Mouse (Mus musculus) MEL (cell line): Measurements from ENCODE around the gene Cacna2d4. TPM values are rescaled to one million over a fixed set of nuclear protein-coding genes. Genes with fewer than 3 reads are reported as not detected.

Experiments used
- DNase-seq: peaks from one replicate; pipeline ENCODE4 v3.0.0; 2011; ENCODE audit warnings: low read depth, low spot score
- H3K27ac ChIP-seq: 2 replicates; pipeline ENCODE4 v1.5.1; 2012; ENCODE audit warnings: low read depth, mild to moderate bottlenecking, control low read depth, low read length, moderate library complexity; ENCODE audit not compliant: control insufficient read depth
- H3K27me3 ChIP-seq, 2 experiments: fragments of 150-350 bp in 1 of 2; sonication (generic) in 1 of 2; 2 replicates each; pipeline ENCODE4 v1.6.1; 2012; ENCODE audit warnings: low read length in 2 of 2, mild to moderate bottlenecking in 2 of 2, improper control_type of control experiment in 1 of 2, moderate library complexity in 1 of 2; ENCODE audit not compliant: insufficient read depth in 2 of 2, control insufficient read depth in 1 of 2
- H3K36me3 ChIP-seq, 2 experiments: 2 replicates each; pipeline ENCODE4 v1.6.1; 2012 to 2014; ENCODE audit warnings: low read length in 2 of 2, improper control_type of control experiment in 1 of 2, inconsistent platforms in 1 of 2, mild to moderate bottlenecking in 1 of 2; ENCODE audit not compliant: insufficient read depth in 2 of 2, control insufficient read depth in 1 of 2
- H3K4me1 ChIP-seq, 2 experiments: fragments of 150-350 bp in 1 of 2; sonication (generic) in 1 of 2; 2 replicates each; pipeline ENCODE4 v1.6.1; 2012; ENCODE audit warnings: low read length in 2 of 2, improper control_type of control experiment in 1 of 2, mild to moderate bottlenecking in 1 of 2; ENCODE audit not compliant: insufficient read depth in 2 of 2, control insufficient read depth in 1 of 2
- H3K4me3 ChIP-seq, 2 experiments: fragments of 150-350 bp in 1 of 2; sonication (generic) in 1 of 2; 2 replicates each; pipeline ENCODE4 v1.5.1; 2012; ENCODE audit warnings: low read depth in 2 of 2, low read length in 2 of 2, mild to moderate bottlenecking in 2 of 2, moderate library complexity in 2 of 2, control low read depth in 1 of 2, improper control_type of control experiment in 1 of 2; ENCODE audit not compliant: control insufficient read depth in 1 of 2, insufficient read depth in 1 of 2
- H3K79me2 ChIP-seq: 2 replicates; pipeline ENCODE4 v1.6.1; 2012; ENCODE audit warnings: mild to moderate bottlenecking, low read length, moderate library complexity; ENCODE audit not compliant: control insufficient read depth, poor library complexity, insufficient read depth
- H3K9ac ChIP-seq: 2 replicates; pipeline ENCODE4 v1.6.1; 2012; ENCODE audit warnings: low read depth, mild to moderate bottlenecking, control low read depth, low read length, moderate library complexity; ENCODE audit not compliant: control insufficient read depth, poor library complexity, severe bottlenecking
- H3K9me3 ChIP-seq: fragments of 150-350 bp; sonication (generic); replicated peaks from 2 replicates; pipeline ENCODE4 v1.6.1; 2012; ENCODE audit warnings: mild to moderate bottlenecking, low read length, improper control_type of control experiment, moderate library complexity; ENCODE audit not compliant: insufficient read depth
- BHLHE40 ChIP-seq: IDR thresholded peaks from 2 replicates; pipeline ENCODE4 v1.6.1; 2012; ENCODE audit warnings: low read depth, mild to moderate bottlenecking, inconsistent platforms, low read length, improper control_type of control experiment, borderline replicate concordance
- CHD2 ChIP-seq: IDR thresholded peaks from 2 replicates; pipeline ENCODE4 v1.6.1; 2011; ENCODE audit warnings: low read length, improper control_type of control experiment
- CTCF ChIP-seq, 3 experiments: IDR thresholded peaks in 2 of 3; conservative IDR thresholded peaks in 1 of 3; 2 replicates each; pipeline ENCODE4 v1.5.1; 2011 to 2012; ENCODE audit warnings: low read length in 3 of 3, low read depth in 2 of 3, mild to moderate bottlenecking in 2 of 3, improper control_type of control experiment in 1 of 3, inconsistent platforms in 1 of 3, mixed read lengths in 1 of 3, moderate library complexity in 1 of 3; ENCODE audit not compliant: control insufficient read depth in 1 of 3, insufficient read depth in 1 of 3, poor library complexity in 1 of 3, severe bottlenecking in 1 of 3
- ELF1 ChIP-seq: IDR thresholded peaks from 2 replicates; pipeline ENCODE4 v1.6.1; 2014; ENCODE audit warnings: low read depth, mild to moderate bottlenecking, inconsistent platforms, low read length, improper control_type of control experiment, moderate library complexity
- EP300 ChIP-seq, 2 experiments: IDR thresholded peaks; 2 replicates each; pipeline ENCODE4 v1.6.1; 2011; ENCODE audit warnings: improper control_type of control experiment in 2 of 2, low read length in 2 of 2, low read depth in 1 of 2, mild to moderate bottlenecking in 1 of 2
- GABPA ChIP-seq: IDR thresholded peaks from 2 replicates; pipeline ENCODE4 v1.6.1; 2012; ENCODE audit warnings: low read depth, mild to moderate bottlenecking, inconsistent platforms, low read length, improper control_type of control experiment, moderate library complexity
- GATA1 ChIP-seq: IDR thresholded peaks from 2 replicates; pipeline ENCODE4 v1.6.1; 2011; ENCODE audit warnings: low read depth, low read length, improper control_type of control experiment
- JUND ChIP-seq: IDR thresholded peaks from 2 replicates; pipeline ENCODE4 v1.6.1; 2011; ENCODE audit warnings: low read depth, mild to moderate bottlenecking, improper control_type of control experiment, low read length
- KAT2A ChIP-seq: conservative IDR thresholded peaks from 2 replicates; pipeline ENCODE4 v1.6.1; 2012; ENCODE audit warnings: low read depth, low read length, improper control_type of control experiment, inconsistent platforms
- MAFK ChIP-seq: IDR thresholded peaks from 2 replicates; pipeline ENCODE4 v1.6.1; 2011; ENCODE audit warnings: low read depth, mild to moderate bottlenecking, low read length, improper control_type of control experiment, borderline replicate concordance
- MAX ChIP-seq: IDR thresholded peaks from 2 replicates; pipeline ENCODE4 v1.6.1; 2011; ENCODE audit warnings: low read length, improper control_type of control experiment
- MAZ ChIP-seq: IDR thresholded peaks from 2 replicates; pipeline ENCODE4 v1.6.1; 2012; ENCODE audit warnings: low read depth, mild to moderate bottlenecking, inconsistent platforms, low read length, improper control_type of control experiment
- MXI1 ChIP-seq: IDR thresholded peaks from 2 replicates; pipeline ENCODE4 v1.6.1; 2011; ENCODE audit warnings: mild to moderate bottlenecking, low read depth, low read length, improper control_type of control experiment
- NELFE ChIP-seq: IDR thresholded peaks from 2 replicates; pipeline ENCODE4 v1.6.1; 2011; ENCODE audit warnings: low read depth, low read length, improper control_type of control experiment
- NRF1 ChIP-seq: IDR thresholded peaks from 2 replicates; pipeline ENCODE4 v1.6.1; 2014; ENCODE audit warnings: low read depth, mild to moderate bottlenecking, inconsistent platforms, low read length, improper control_type of control experiment, moderate library complexity; ENCODE audit not compliant: poor library complexity, insufficient read depth, severe bottlenecking
- POLR2AphosphoS2 ChIP-seq: IDR thresholded peaks from 2 replicates; pipeline ENCODE4 v1.6.1; 2011; ENCODE audit warnings: low read length, improper control_type of control experiment
- POLR2AphosphoS5 ChIP-seq: IDR thresholded peaks from 2 replicates; pipeline ENCODE4 v1.6.1; 2012; ENCODE audit warnings: low read depth, borderline replicate concordance, mild to moderate bottlenecking, inconsistent platforms, low read length, moderate library complexity, mixed read lengths
- RAD21 ChIP-seq: IDR thresholded peaks from 2 replicates; pipeline ENCODE4 v1.6.1; 2011; ENCODE audit warnings: mild to moderate bottlenecking, low read depth, low read length, improper control_type of control experiment
- RCOR1 ChIP-seq: IDR thresholded peaks from 2 replicates; pipeline ENCODE4 v1.6.1; 2012; ENCODE audit warnings: low read depth, mild to moderate bottlenecking, inconsistent platforms, low read length, improper control_type of control experiment
- TAL1 ChIP-seq: IDR thresholded peaks from 2 replicates; pipeline ENCODE4 v1.6.1; 2012; ENCODE audit warnings: mild to moderate bottlenecking, inconsistent platforms, low read length, moderate library complexity, mixed read lengths
- TBP ChIP-seq: IDR thresholded peaks from 2 replicates; pipeline ENCODE4 v1.8.0; 2011; ENCODE audit warnings: low read depth, low read length, improper control_type of control experiment
- TCF12 ChIP-seq: IDR thresholded peaks from 2 replicates; pipeline ENCODE4 v1.6.1; 2014; ENCODE audit warnings: low read depth, mild to moderate bottlenecking, inconsistent platforms, low read length, improper control_type of control experiment, moderate library complexity
- UBTF ChIP-seq: IDR thresholded peaks from 2 replicates; pipeline ENCODE4 v1.6.1; 2012; ENCODE audit warnings: low read depth, mild to moderate bottlenecking, inconsistent platforms, low read length, improper control_type of control experiment, moderate library complexity, borderline replicate concordance; ENCODE audit not compliant: insufficient read depth
- ZC3H11A ChIP-seq: IDR thresholded peaks from 2 replicates; pipeline ENCODE4 v1.6.1; 2012; ENCODE audit warnings: low read depth, mild to moderate bottlenecking, inconsistent platforms, low read length, improper control_type of control experiment
- ZKSCAN1 ChIP-seq: IDR thresholded peaks from 2 replicates; pipeline ENCODE4 v1.6.1; 2012; ENCODE audit warnings: low read depth, mild to moderate bottlenecking, inconsistent platforms, low read length, improper control_type of control experiment, moderate library complexity
- ZMIZ1 ChIP-seq: IDR thresholded peaks from 2 replicates; pipeline ENCODE4 v1.6.1; 2012; ENCODE audit warnings: low read depth, mild to moderate bottlenecking, inconsistent platforms, low read length, improper control_type of control experiment, moderate library complexity
- ZNF384 ChIP-seq: IDR thresholded peaks from 2 replicates; pipeline ENCODE4 v1.6.1; 2012; ENCODE audit warnings: low read depth, mild to moderate bottlenecking, inconsistent platforms, low read length, improper control_type of control experiment
- polyA plus RNA-seq, 2 experiments: library from polyadenylated mRNA; stranded (reverse) in 1 of 2; unstranded in 1 of 2; fragments of >175 nt in 1 of 2; fragments of >200 nt in 1 of 2; gene quantifications; 2 replicates each; pipeline versions ENCODE4 v1.2.1 to v1.2.4; 2012; ENCODE audit warnings: low replicate concordance in 2 of 2, low read depth in 1 of 2; ENCODE audit not compliant: insufficient read length in 2 of 2, insufficient read depth in 1 of 2, missing spikeins in 1 of 2
- total RNA-seq: library from RNA; depleted of rRNA; stranded (reverse); fragments of 300-350 nt; gene quantifications from 2 replicates; pipeline ENCODE4 v1.2.3, GENCODE M21; 2012

The Cacna2d4 gene
- total and polyA plus RNA-seq, 3 experiments: 0.69 to 1.1 TPM; not detected in 1

DNA sequence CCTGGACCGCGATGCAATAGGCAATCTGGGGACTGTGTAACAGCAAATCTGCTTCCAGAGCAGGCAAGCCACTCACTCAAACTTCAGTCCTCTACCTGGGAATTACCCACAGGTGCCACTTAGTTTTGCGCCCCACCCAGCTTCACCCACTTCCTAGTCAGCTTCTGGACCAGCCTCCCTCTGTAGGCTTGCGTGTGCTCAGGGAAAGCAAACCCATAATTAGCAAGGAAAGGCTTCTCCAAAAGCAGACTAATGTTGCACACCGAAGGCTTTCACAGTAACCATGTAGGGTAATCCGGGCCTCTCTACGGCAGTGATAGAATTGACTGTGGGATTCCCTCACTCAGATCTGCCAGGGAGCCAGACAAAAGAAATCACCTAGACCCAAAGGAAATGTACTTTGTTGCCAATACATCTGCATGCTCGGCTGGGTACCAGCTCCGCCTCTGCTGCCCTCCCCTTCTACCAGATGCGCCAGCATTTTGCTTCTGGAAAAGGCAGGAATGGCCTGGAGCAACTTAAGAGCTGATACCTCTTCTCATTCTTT lies 71.6 kb downstream of the Cacna2d4 start:
- H3K9me3 ChIP-seq: no peaks in the 10 kb centered on the region
- H3K27me3 ChIP-seq: peaks cover 0 to 4% of the 10 kb centered on the region in 2 experiments; a peak in 2 of 4 replicates
- no peak overlapping the region for H3K4me3 ChIP-seq
- TF ChIP-seq RCOR1 (no peak), ZNF384 (no peak), UBTF (no peak), GABPA (no peak), ELF1 (no peak), MAFK (no peak), GATA1 (no peak)
- no peak overlapping the region for H3K27ac ChIP-seq
- H3K79me2 ChIP-seq: no peaks in the 10 kb centered on the region
- no peak for DNase-seq
- no peaks in the 10 kb centered on the region for H3K4me1 ChIP-seq
- H3K9ac ChIP-seq: no peak overlapping the region
- H3K36me3 ChIP-seq: no peaks in the 10 kb centered on the region

DNA sequence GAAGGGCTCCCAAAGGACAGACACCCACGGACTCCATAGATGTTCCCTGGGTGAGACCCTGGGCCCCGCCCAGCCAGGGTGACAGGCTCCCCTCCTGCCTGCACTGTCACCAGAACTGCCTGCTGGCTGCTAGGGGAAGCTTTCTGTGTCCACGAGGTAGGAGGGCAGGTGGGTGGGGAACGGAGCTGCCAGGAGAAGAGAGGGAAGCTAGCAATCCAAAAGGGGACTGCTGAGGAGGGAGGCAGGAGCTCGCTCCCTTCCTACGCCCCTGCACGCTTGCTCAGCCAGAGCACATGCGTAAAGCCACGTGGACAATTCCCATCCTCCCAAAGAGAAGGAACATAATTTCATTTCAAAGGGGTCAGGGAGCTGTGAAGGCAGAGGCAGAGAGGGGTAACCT lies 73.8 kb downstream of the Cacna2d4 start:
- no peak overlapping the region for H3K4me3 ChIP-seq

DNA sequence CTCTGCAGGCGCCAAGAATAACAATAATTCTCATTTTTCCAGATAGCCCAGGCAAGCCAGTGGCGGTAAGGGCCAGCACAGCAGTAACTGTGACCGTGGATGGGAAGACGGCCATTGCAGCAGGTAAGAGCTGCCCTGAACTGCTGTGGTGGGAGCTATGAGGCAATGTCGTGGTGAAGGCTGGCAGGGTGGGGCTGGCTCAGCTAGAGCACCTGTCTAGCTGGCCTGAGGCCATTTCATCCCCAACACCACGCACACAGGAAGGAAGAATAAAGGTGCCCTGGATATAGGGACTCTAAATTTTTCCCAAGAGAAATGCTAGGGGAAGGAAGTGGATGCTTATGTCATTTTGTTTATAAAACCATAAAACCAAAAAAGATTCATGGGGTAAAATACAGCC lies 76.1 kb downstream of the Cacna2d4 start:
- peaks cover 0 to 1% of the 10 kb centered on the region in 2 experiments; a peak in 2 of 4 replicates for H3K27me3 ChIP-seq
- H3K79me2 ChIP-seq: no peaks in the 10 kb centered on the region
- H3K9me3 ChIP-seq: no peaks in the 10 kb centered on the region
- no peaks in the 10 kb centered on the region for H3K36me3 ChIP-seq
- no peak overlapping the region for H3K27ac ChIP-seq
- no peak for TF ChIP-seq RAD21
- TF ChIP-seq TCF12: no peak
- TF ChIP-seq CHD2: no peak
- no peak for TF ChIP-seq JUND
- TF ChIP-seq TAL1: no peak
- no peak for TF ChIP-seq MXI1
- no peak for TF ChIP-seq POLR2AphosphoS2
- TF ChIP-seq UBTF: no peak
- no peak for TF ChIP-seq NELFE
- TF ChIP-seq TBP: no peak
- TF ChIP-seq CTCF (IDR thresholded peaks at IDR 0.05 in 2 of 3, conservative IDR thresholded peaks at IDR 0.05 in 1 of 3; ENCODE audit: control insufficient read depth in 1 of 3, insufficient read depth in 1 of 3, low read depth in 2 of 3, low read length in 3 of 3, poor library complexity in 1 of 3, severe bottlenecking in 1 of 3): no peak
- TF ChIP-seq ZC3H11A: no peak
- TF ChIP-seq BHLHE40: no peak
- no peak for TF ChIP-seq MAZ
- no peak for TF ChIP-seq ZKSCAN1
- no peak for TF ChIP-seq KAT2A
- no peak for TF ChIP-seq NRF1
- DNase-seq: no peak
- H3K4me1 ChIP-seq: peaks cover 0 to 4% of the 10 kb centered on the region in 2 experiments; a peak in 2 of 4 replicates
- no peak overlapping the region for H3K9ac ChIP-seq
- H3K4me3 ChIP-seq: no peak overlapping the region

More for the DNA sequence above, 73.8 kb downstream of the Cacna2d4 start:
- H3K36me3 ChIP-seq: no peaks in the 10 kb centered on the region
- H3K9ac ChIP-seq: no peak overlapping the region
- H3K4me1 ChIP-seq: peaks cover 0 to 4% of the 10 kb centered on the region in 2 experiments; a peak in 2 of 4 replicates
- H3K27me3 ChIP-seq: peaks cover 0 to 1% of the 10 kb centered on the region in 2 experiments; a peak in 2 of 4 replicates
- no peak for DNase-seq
- no peak overlapping the region for H3K27ac ChIP-seq
- H3K79me2 ChIP-seq: no peaks in the 10 kb centered on the region
- no peaks in the 10 kb centered on the region for H3K9me3 ChIP-seq
- TF ChIP-seq EP300 (IDR thresholded peaks at IDR 0.05; ENCODE audit: low read depth in 1 of 2, low read length in 2 of 2) (no peak), POLR2AphosphoS5 (no peak), JUND (no peak), MAX (no peak), MXI1 (no peak), ELF1 (no peak), ZMIZ1 (no peak)
